Mouse (Mus musculus) CH12.LX (cell line): ENCODE results near the gene Rai2.

Experiments used
- CTCF ChIP-seq, 2 experiments: IDR thresholded peaks in 1 of 2; conservative IDR thresholded peaks in 1 of 2; 2 replicates each; pipeline ENCODE4 v1.5.1; 2011 to 2012; ENCODE audit warnings: low read depth in 2 of 2, low read length in 2 of 2, improper control_type of control experiment in 1 of 2, inconsistent platforms in 1 of 2, mild to moderate bottlenecking in 1 of 2, moderate library complexity in 1 of 2
- EP300 ChIP-seq: IDR thresholded peaks from 2 replicates; pipeline ENCODE4 v1.6.1; 2011; ENCODE audit warnings: low read length, improper control_type of control experiment
- ETS1 ChIP-seq: conservative IDR thresholded peaks from 2 replicates; pipeline ENCODE4 v1.6.1; 2012; ENCODE audit warnings: low read depth, mild to moderate bottlenecking, inconsistent platforms, low read length, improper control_type of control experiment, moderate library complexity
- HCFC1 ChIP-seq: IDR thresholded peaks from 2 replicates; pipeline ENCODE4 v1.6.1; 2012; ENCODE audit warnings: low read depth, mild to moderate bottlenecking, inconsistent platforms, low read length, improper control_type of control experiment
- MAFK ChIP-seq: IDR thresholded peaks from 2 replicates; pipeline ENCODE4 v1.6.1; 2011; ENCODE audit warnings: low read length, improper control_type of control experiment; ENCODE audit not compliant: insufficient replicate concordance
- MAX ChIP-seq: IDR thresholded peaks from 2 replicates; pipeline ENCODE4 v1.6.1; 2011; ENCODE audit warnings: low read length, improper control_type of control experiment
- POLR2A ChIP-seq: IDR thresholded peaks from 2 replicates; pipeline ENCODE4 v1.6.1; 2011; ENCODE audit warnings: low read depth, mild to moderate bottlenecking, improper control_type of control experiment, low read length
- POLR2AphosphoS2 ChIP-seq: IDR thresholded peaks from 2 replicates; pipeline ENCODE4 v1.6.1; 2011; ENCODE audit warnings: low read depth, low read length, improper control_type of control experiment
- RAD21 ChIP-seq: IDR thresholded peaks from 2 replicates; pipeline ENCODE4 v1.6.1; 2011; ENCODE audit warnings: low read depth, mild to moderate bottlenecking, low read length, improper control_type of control experiment, moderate library complexity
- UBTF ChIP-seq: IDR thresholded peaks from 2 replicates; pipeline ENCODE4 v1.6.1; 2012; ENCODE audit warnings: low read depth, mild to moderate bottlenecking, inconsistent platforms, low read length, improper control_type of control experiment, moderate library complexity
- USF1 ChIP-seq: IDR thresholded peaks from 2 replicates; pipeline ENCODE4 v1.6.1; 2014; ENCODE audit warnings: low read depth, mild to moderate bottlenecking, inconsistent platforms, low read length, improper control_type of control experiment
- ZNF384 ChIP-seq: IDR thresholded peaks from 2 replicates; pipeline ENCODE4 v1.6.1; 2012; ENCODE audit warnings: low read depth, low read length, improper control_type of control experiment, inconsistent platforms

GRCm38 (mm10) chrX:161733581-161734309 is 16.9 kb downstream of the Rai2 start:
- TF ChIP-seq POLR2AphosphoS2 (no peak), MAX (no peak), CTCF (conservative IDR thresholded peaks at IDR 0.05 in 1 of 2, IDR thresholded peaks at IDR 0.05 in 1 of 2; ENCODE audit: low read depth in 2 of 2, low read length in 2 of 2) (no peak), POLR2A (no peak), MAFK (no peak), USF1 (no peak), ZNF384 (no peak), EP300 (no peak), UBTF (no peak), RAD21 (no peak), ETS1 (no peak), HCFC1 (no peak)
